Mouse (Mus musculus): ENCODE measurements around the gene Sh3rf3. TPM values are rescaled to one million over a fixed set of nuclear protein-coding genes. Genes with fewer than 3 reads are reported as not detected.

Gene Sh3rf3
- polyA plus RNA-seq, 1 experiment from 2014 or later, result 0.45 TPM

DNA sequence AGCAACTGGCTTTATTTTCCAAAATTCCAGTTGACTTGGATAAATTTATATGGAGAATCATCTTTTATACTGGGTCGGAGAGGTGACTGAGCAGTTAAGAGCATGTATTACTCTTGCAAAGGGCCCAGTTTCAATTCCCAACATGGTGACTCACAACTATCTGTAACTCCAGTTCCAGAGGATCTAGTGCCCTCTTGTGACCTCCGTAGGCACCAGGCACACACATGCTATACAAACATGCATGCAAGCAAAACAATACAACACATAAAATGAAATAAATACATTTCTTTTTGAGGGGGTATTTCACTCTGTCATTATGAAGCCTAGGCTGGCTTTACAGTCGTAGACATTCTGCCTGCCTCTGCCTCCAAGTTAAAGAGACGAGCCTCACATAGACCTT, 237.3 kb downstream of the Sh3rf3 start:
- WGBS, result 81% methylated on average over 4 of the region's 4 CpGs
- H3K27ac ChIP-seq (replicated peaks), result no peak overlapping the region
- H3K4me3 ChIP-seq (ENCODE audit: low read depth, low read length), result no peak overlapping the region
- TF ChIP-seq EP300 (optimal IDR thresholded peaks at IDR 0.05), result no peak
- peak; percentile 35 for TF ChIP-seq CTCF (IDR thresholded peaks at IDR 0.05; ENCODE audit: low read depth)
- H3K9ac ChIP-seq (ENCODE audit: low read length), result no peak overlapping the region
- no peak for ATAC-seq (ENCODE audit: low FRiP score, low TSS enrichment)
- no peaks in the 10 kb centered on the region for H3K36me3 ChIP-seq (ENCODE audit: control insufficient read depth, insufficient read depth, low read length)
- no peak for DNase-seq (ENCODE audit: low spot score)
- no peaks in the 10 kb centered on the region for H3K4me1 ChIP-seq (replicated peaks; ENCODE audit: control insufficient read depth, insufficient read depth)
- no peak overlapping the region for H3K4me2 ChIP-seq (replicated peaks; ENCODE audit: low read depth)
- no peaks in the 10 kb centered on the region for H3K27me3 ChIP-seq (ENCODE audit: control insufficient read depth, insufficient read depth, low read length)
- H3K9me3 ChIP-seq (ENCODE audit: control insufficient read depth, low read length), result no peaks in the 10 kb centered on the region

DNA sequence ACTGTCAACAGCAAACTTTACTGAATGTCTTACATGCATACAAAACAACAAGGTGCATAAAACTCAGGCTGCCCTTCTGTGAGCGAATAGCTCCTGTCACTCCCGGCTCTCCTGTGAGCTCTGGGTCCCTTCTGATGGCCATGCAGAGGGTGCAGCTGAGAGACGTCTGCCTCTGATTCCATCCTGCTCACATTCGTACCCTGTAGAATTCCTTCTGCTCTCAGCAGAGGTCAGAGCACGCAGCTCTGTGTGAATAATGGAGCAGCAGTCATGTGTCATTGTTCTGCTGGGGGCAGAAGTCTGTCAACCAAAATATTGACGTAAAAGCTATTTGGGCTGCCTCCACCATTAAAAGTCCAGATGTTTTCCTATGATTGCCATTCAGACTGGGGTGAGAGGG, 243.1 kb downstream of the Sh3rf3 start:
- no peaks in the 10 kb centered on the region for H3K4me1 ChIP-seq (replicated peaks; ENCODE audit: control insufficient read depth, insufficient read depth)
- H3K27ac ChIP-seq (replicated peaks), result no peak overlapping the region
- no peaks in the 10 kb centered on the region for H3K27me3 ChIP-seq (ENCODE audit: control insufficient read depth, insufficient read depth, low read length)
- TF ChIP-seq CTCF (IDR thresholded peaks at IDR 0.05; ENCODE audit: low read depth) (no peak), EP300 (optimal IDR thresholded peaks at IDR 0.05) (no peak)
- 34% methylated on average over 6 of the region's 6 CpGs for WGBS
- DNase-seq (ENCODE audit: low spot score), result no peak
- H3K9ac ChIP-seq (ENCODE audit: low read length), result no peak overlapping the region
- ATAC-seq (ENCODE audit: low FRiP score, low TSS enrichment), result no peak
- H3K4me3 ChIP-seq (ENCODE audit: low read depth, low read length), result no peak overlapping the region
- no peak overlapping the region for H3K4me2 ChIP-seq (replicated peaks; ENCODE audit: low read depth)
- H3K9me3 ChIP-seq (ENCODE audit: control insufficient read depth, low read length), result no peaks in the 10 kb centered on the region
- no peaks in the 10 kb centered on the region for H3K36me3 ChIP-seq (ENCODE audit: control insufficient read depth, insufficient read depth, low read length)

DNA sequence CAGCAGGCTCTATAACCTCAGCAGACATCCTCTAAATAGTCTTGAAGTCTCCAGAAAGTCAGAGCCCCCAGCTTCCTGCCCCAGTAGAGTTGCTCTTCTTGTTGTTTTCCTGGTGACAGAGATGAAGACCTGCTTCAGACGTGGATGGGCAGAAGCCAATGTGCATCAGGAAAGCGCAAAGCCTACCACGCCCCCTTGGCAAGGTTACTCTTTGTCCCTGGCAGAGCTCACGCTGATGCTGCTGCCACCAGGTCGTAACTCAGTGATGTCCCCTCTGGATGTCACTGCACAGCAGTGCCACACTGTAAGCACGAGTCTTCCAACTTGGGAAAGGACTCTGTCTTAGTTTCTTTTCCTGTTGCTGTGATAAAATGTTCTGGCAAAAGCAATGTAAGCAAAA, 253.6 kb downstream of the Sh3rf3 start:
- Histone ChIP-seq H3K4me3 (ENCODE audit: low read depth, low read length) (no peak overlapping the region), H3K27me3 (ENCODE audit: control insufficient read depth, insufficient read depth, low read length) (no peaks in the 10 kb centered on the region), H3K9ac (ENCODE audit: low read length) (no peak overlapping the region), H3K4me1 (replicated peaks; ENCODE audit: control insufficient read depth, insufficient read depth) (no peaks in the 10 kb centered on the region), H3K4me2 (replicated peaks; ENCODE audit: low read depth) (no peak overlapping the region), H3K36me3 (ENCODE audit: control insufficient read depth, insufficient read depth, low read length) (no peaks in the 10 kb centered on the region), H3K9me3 (ENCODE audit: control insufficient read depth, low read length) (no peaks in the 10 kb centered on the region), H3K27ac (replicated peaks) (no peak overlapping the region)
- no peak for DNase-seq (ENCODE audit: low spot score)
- ATAC-seq (ENCODE audit: low FRiP score, low TSS enrichment), result no peak
- TF ChIP-seq EP300 (optimal IDR thresholded peaks at IDR 0.05) (no peak), CTCF (IDR thresholded peaks at IDR 0.05; ENCODE audit: low read depth) (no peak)
- WGBS, result 68% methylated on average over 6 of the region's 6 CpGs

DNA sequence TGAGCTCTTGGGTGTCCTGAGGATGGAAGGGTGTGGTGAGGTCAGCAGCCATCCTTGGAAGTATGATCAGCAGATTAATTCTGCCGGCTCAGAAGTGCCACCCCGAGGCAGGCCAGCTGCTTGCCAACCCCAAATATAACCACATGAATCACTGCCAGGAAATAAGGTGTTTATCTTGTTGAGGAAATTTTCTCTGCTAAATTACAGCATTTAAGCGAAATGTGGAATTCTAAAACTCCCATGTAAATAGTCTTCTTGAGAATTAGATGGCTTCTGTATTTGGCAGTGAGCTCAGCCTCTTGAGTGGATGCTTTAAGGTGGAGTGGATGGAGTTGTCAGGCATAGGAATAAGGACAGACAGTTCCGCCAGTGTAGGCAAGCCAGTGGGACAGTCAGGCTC, 259.7 kb downstream of the Sh3rf3 start:
- no peak for ATAC-seq (ENCODE audit: low FRiP score, low TSS enrichment)
- TF ChIP-seq CTCF (IDR thresholded peaks at IDR 0.05; ENCODE audit: low read depth) (no peak), EP300 (optimal IDR thresholded peaks at IDR 0.05) (no peak)
- Histone ChIP-seq H3K27me3 (ENCODE audit: control insufficient read depth, insufficient read depth, low read length) (no peaks in the 10 kb centered on the region), H3K36me3 (ENCODE audit: control insufficient read depth, insufficient read depth, low read length) (no peaks in the 10 kb centered on the region), H3K9me3 (ENCODE audit: control insufficient read depth, low read length) (no peaks in the 10 kb centered on the region), H3K4me3 (ENCODE audit: low read depth, low read length) (no peak overlapping the region), H3K9ac (ENCODE audit: low read length) (no peak overlapping the region), H3K4me1 (replicated peaks; ENCODE audit: control insufficient read depth, insufficient read depth) (no peaks in the 10 kb centered on the region), H3K4me2 (replicated peaks; ENCODE audit: low read depth) (no peak overlapping the region), H3K27ac (replicated peaks) (no peak overlapping the region)
- DNase-seq (ENCODE audit: low spot score), result no peak
- WGBS, result 56% methylated on average over 4 of the region's 4 CpGs

DNA sequence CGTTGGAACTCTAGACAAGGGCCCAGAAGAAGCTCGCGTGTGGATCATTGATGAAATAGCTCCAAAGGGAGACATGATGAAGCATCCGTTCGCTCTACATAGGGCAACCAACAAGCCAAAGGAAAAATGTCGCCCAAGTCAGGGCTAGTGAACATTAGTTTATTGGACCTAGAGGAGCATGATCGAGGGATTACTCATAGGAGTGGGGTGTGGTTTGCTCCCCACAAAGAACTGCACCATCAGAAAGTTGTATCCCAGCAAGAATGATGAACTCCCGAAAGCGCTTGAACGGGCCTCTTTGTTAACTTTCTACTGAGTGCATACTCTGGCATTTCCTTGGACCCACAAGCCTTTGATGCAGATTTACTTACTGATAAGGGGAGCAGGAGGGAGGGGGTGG, 263.5 kb downstream of the Sh3rf3 start:
- WGBS, result 75% methylated on average over 10 of the region's 10 CpGs
- Histone ChIP-seq H3K36me3 (ENCODE audit: control insufficient read depth, insufficient read depth, low read length) (no peaks in the 10 kb centered on the region), H3K4me3 (ENCODE audit: low read depth, low read length) (no peak overlapping the region), H3K9ac (ENCODE audit: low read length) (no peak overlapping the region), H3K4me2 (replicated peaks; ENCODE audit: low read depth) (no peak overlapping the region), H3K27ac (replicated peaks) (no peak overlapping the region), H3K27me3 (ENCODE audit: control insufficient read depth, insufficient read depth, low read length) (no peaks in the 10 kb centered on the region), H3K4me1 (replicated peaks; ENCODE audit: control insufficient read depth, insufficient read depth) (no peaks in the 10 kb centered on the region), H3K9me3 (ENCODE audit: control insufficient read depth, low read length) (no peaks in the 10 kb centered on the region)
- no peak for DNase-seq (ENCODE audit: low spot score)
- TF ChIP-seq CTCF (IDR thresholded peaks at IDR 0.05; ENCODE audit: low read depth) (no peak), EP300 (optimal IDR thresholded peaks at IDR 0.05) (no peak)
- no peak for ATAC-seq (ENCODE audit: low FRiP score, low TSS enrichment)

DNA sequence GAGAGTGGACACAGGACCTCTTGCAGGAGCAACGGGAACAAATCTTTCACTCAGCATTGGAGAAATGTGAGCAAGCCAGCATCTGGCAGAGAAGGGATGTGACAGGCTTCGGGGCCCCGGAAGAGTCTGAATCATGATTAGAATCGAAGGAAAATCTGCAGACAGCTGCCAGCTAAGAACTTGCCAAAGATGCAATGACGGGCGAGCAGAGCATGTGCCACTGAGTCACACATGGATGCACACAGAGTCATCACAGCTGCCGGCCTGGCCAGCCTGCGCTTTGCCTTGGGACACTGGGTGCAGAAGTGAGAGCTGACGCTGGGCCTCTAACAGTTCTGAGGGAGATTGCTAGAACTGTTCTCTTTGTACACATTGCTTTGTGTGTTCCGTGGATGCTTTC, 264.8 kb downstream of the Sh3rf3 start:
- 68% methylated on average over 10 of the region's 10 CpGs for WGBS
- Histone ChIP-seq H3K9ac (ENCODE audit: low read length) (no peak overlapping the region), H3K27ac (replicated peaks) (no peak overlapping the region), H3K4me2 (replicated peaks; ENCODE audit: low read depth) (no peak overlapping the region), H3K36me3 (ENCODE audit: control insufficient read depth, insufficient read depth, low read length) (no peaks in the 10 kb centered on the region), H3K4me1 (replicated peaks; ENCODE audit: control insufficient read depth, insufficient read depth) (no peaks in the 10 kb centered on the region), H3K4me3 (ENCODE audit: low read depth, low read length) (no peak overlapping the region), H3K27me3 (ENCODE audit: control insufficient read depth, insufficient read depth, low read length) (no peaks in the 10 kb centered on the region), H3K9me3 (ENCODE audit: control insufficient read depth, low read length) (no peaks in the 10 kb centered on the region)
- ATAC-seq (ENCODE audit: low FRiP score, low TSS enrichment) (no peak), DNase-seq (ENCODE audit: low spot score) (no peak)
- TF ChIP-seq EP300 (optimal IDR thresholded peaks at IDR 0.05), result no peak
- TF ChIP-seq CTCF (IDR thresholded peaks at IDR 0.05; ENCODE audit: low read depth), result no peak
